Mouse (Mus musculus): ENCODE measurements at regions not wholly inside any gene's neighbourhood (a gene's known extent, or its start where the extent isn't known, plus 50 kb on each side); places are given as distances from the start of the nearest gene placed in this dataset.
"Not testable (repeated sequence)": the region's sequence is repeated elsewhere in the genome, so short reads cannot be mapped to it uniquely, and the experiment has no call there.

- no peak for DNase-seq
Observed at GRCm38 (mm10) chr4:94406922-94407321, 149.4 kb upstream of the Gm10306 start.

GRCm38 (mm10) chr4:94407503-94407902 is 148.8 kb upstream of the Gm10306 start:
- no peak for DNase-seq

- DNase-seq: no peak
Observed at GRCm38 (mm10) chr4:94412661-94413060, 143.7 kb upstream of the Gm10306 start.

- not testable (repeated sequence) for DNase-seq
Observed at GRCm38 (mm10) chr4:94425525-94425924, 130.8 kb upstream of the Gm10306 start.

- DNase-seq: no peak
Observed at GRCm38 (mm10) chr4:94427581-94427980, 128.8 kb upstream of the Gm10306 start.

GRCm38 (mm10) chr4:94432005-94432404 is 124.3 kb upstream of the Gm10306 start:
- no peak for DNase-seq

- DNase-seq: no peak
Observed at GRCm38 (mm10) chr4:94437717-94438435, 118.5 kb upstream of the Gm10306 start.

GRCm38 (mm10) chr4:94439159-94439836 is 117.0 kb upstream of the Gm10306 start:
- no peak for DNase-seq

- no peak for DNase-seq
Observed at GRCm38 (mm10) chr4:94446604-94447003, 109.7 kb upstream of the Gm10306 start.

Measured in kidney, postnatal 14 days (tissue).